Mouse (Mus musculus) hindbrain, embryonic 12.5 days (tissue): Measurements from ENCODE around the gene Cytl1. TPM values are rescaled to one million over a fixed set of nuclear protein-coding genes. Genes with fewer than 3 reads are reported as not detected.
A peak's percentile ranks its signal among the peaks of the same experiment; 100 is the strongest.

ENCODE experiments used
- ATAC-seq: fragments of 200-750 bp; cut with Nextera tagmentation; 2 replicates; pipeline ENCODE4 v1.8.0; 2017; ENCODE audit warnings: moderate TSS enrichment; ENCODE audit not compliant: low FRiP score
- H3K27ac ChIP-seq: fragments of 300-500 bp; sonication (generic); 2 replicates; pipeline ENCODE4 v1.5.1; 2016; ENCODE audit warnings: mild to moderate bottlenecking
- H3K27me3 ChIP-seq: fragments of 300-500 bp; sonication (generic); 2 replicates; pipeline ENCODE4 v1.6.1; 2016; ENCODE audit warnings: mild to moderate bottlenecking
- H3K36me3 ChIP-seq: fragments of 300-500 bp; sonication (generic); 2 replicates; pipeline ENCODE4 v1.6.1; 2016; ENCODE audit warnings: mild to moderate bottlenecking
- H3K4me1 ChIP-seq: fragments of 300-500 bp; sonication (generic); 2 replicates; pipeline ENCODE4 v1.6.1; 2016
- H3K4me2 ChIP-seq: fragments of 300-500 bp; sonication (generic); replicated peaks from 2 replicates; pipeline ENCODE4 v1.6.1; 2016; ENCODE audit warnings: mild to moderate bottlenecking
- H3K4me3 ChIP-seq: fragments of 300-500 bp; sonication (generic); 2 replicates; pipeline ENCODE4 v1.5.1; 2016; ENCODE audit warnings: mild to moderate bottlenecking
- H3K9ac ChIP-seq: fragments of 300-500 bp; sonication (generic); 2 replicates; pipeline ENCODE4 v1.6.1; 2016; ENCODE audit warnings: mild to moderate bottlenecking, moderate library complexity
- H3K9me3 ChIP-seq: fragments of 300-500 bp; sonication (generic); replicated peaks from 2 replicates; pipeline ENCODE4 v1.6.1; 2016; ENCODE audit warnings: mild to moderate bottlenecking
- WGBS: fragments of 180-500 bp; shearing (Covaris S2); methylation state at CpG from one replicate; pipeline ENCODE4 v1.1.7; 2016; 5-methylcytosine and 5-hydroxymethylcytosine counted together
- polyA plus RNA-seq: library from polyadenylated mRNA; unstranded; fragments of >200 nt; fragmentation: Nextera tagmentation; extraction: Ambion mirVana; gene quantifications from 2 replicates; pipeline ENCODE4 v1.2.1, GENCODE M21; 2016

The Cytl1 gene
- polyA plus RNA-seq, 1 experiment from 2014 or later: 6.9 TPM

DNA sequence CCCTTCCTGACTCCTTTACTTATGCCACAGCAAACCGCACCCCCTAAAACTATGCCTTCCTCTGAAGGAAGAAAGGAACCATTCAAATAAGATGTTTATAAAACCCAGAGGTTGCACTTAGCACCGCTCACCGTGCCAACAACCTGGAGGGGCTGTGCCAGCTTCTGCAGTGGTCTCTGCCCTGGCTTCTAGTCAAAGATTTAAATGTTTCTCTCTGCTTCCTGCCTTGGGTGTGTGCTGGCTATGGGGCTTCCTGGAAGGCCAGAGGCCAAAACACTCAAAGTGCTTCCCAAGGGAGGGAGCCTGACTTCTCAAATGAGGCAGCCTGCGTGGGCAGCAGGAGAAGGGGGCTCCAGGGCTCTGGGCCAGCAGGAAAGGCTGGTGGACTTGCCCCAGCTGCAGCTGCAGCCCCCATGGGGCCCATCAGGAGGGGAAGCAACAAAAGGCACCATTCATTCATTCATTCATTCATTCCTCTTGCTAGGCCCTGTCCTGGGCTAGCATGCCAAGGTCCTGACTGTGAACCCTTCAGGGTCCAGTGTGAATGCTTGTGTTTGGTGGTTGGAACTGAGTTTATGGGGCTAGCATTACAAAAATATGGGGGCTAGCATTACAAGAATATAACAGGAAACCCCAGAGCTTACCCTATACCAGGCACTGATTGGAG, 10.0 kb upstream of the Cytl1 start:
- H3K4me1 ChIP-seq: peaks cover 4% of the 10 kb centered on the region
- no peaks in the 10 kb centered on the region for H3K36me3 ChIP-seq
- no peaks in the 10 kb centered on the region for H3K27me3 ChIP-seq
- H3K27ac ChIP-seq: no peak overlapping the region
- 63% methylated on average over 4 of the region's 4 CpGs for WGBS
- H3K4me3 ChIP-seq: no peak overlapping the region
- no peak for ATAC-seq
- no peaks in the 10 kb centered on the region for H3K9me3 ChIP-seq
- no peak overlapping the region for H3K9ac ChIP-seq
- H3K4me2 ChIP-seq: no peak overlapping the region

DNA sequence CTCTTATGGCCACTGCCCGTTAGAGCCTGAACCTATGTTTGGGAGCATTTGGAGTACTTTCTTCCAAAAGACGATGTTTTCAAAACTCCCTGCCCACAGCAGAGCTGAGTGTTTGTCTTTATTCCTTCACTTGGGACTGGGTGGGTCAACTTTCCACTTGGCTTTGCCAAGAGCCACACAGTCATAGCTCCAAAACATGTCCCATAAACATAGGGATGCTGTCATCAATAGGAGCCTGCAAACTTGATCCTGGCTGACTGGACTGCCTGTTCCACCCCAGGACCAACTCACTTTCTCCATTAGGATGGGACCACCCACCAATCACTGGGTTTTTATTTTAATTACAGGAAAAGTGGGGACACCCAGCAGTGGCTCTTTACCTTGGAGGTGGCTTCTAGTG, 4.5 kb upstream of the Cytl1 start:
- 78% methylated on average over 2 of the region's 2 CpGs for WGBS
- H3K4me1 ChIP-seq: peaks cover 6% of the 10 kb centered on the region; the same call in 1 of the 2 replicates
- H3K4me2 ChIP-seq: no peak overlapping the region
- H3K9ac ChIP-seq: no peak overlapping the region
- no peaks in the 10 kb centered on the region for H3K36me3 ChIP-seq
- H3K4me3 ChIP-seq: no peak overlapping the region
- no peak overlapping the region for H3K27ac ChIP-seq
- ATAC-seq: no peak
- 0 out of 2 replicates have a peak, but pooled peaks cover 5% of the 10 kb centered on the region for H3K9me3 ChIP-seq
- no peaks in the 10 kb centered on the region for H3K27me3 ChIP-seq

DNA sequence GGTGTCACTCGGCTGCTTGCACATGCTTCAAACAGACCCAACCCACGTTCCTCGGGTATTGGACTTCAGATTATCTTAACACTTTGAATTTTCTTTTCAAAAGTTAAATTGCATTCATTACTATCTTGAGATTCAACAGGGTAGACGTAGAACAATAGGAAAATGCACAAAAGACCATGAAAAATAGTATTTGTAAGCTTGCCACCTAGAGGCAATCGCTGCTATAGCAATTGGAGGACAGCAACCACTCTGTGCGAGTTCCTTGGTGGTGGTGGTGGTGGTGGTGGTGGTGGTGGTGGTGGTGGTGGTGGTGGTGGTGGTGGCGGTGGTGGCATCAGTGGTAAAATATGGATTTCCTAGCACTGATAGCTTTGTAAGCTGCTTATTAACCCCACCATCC, 894 bp downstream of the Cytl1 start:
- Histone ChIP-seq H3K4me2 (no peak overlapping the region), H3K4me1 (peaks cover 6% of the 10 kb centered on the region; the same call in 1 of the 2 replicates), H3K9ac (no peak overlapping the region), H3K27me3 (no peaks in the 10 kb centered on the region), H3K36me3 (no peaks in the 10 kb centered on the region), H3K4me3 (no peak overlapping the region), H3K27ac (no peak overlapping the region), H3K9me3 (0 out of 2 replicates have a peak, but pooled peaks cover 5% of the 10 kb centered on the region)
- no peak for ATAC-seq
- 58% methylated on average over 7 of the region's 7 CpGs for WGBS

DNA sequence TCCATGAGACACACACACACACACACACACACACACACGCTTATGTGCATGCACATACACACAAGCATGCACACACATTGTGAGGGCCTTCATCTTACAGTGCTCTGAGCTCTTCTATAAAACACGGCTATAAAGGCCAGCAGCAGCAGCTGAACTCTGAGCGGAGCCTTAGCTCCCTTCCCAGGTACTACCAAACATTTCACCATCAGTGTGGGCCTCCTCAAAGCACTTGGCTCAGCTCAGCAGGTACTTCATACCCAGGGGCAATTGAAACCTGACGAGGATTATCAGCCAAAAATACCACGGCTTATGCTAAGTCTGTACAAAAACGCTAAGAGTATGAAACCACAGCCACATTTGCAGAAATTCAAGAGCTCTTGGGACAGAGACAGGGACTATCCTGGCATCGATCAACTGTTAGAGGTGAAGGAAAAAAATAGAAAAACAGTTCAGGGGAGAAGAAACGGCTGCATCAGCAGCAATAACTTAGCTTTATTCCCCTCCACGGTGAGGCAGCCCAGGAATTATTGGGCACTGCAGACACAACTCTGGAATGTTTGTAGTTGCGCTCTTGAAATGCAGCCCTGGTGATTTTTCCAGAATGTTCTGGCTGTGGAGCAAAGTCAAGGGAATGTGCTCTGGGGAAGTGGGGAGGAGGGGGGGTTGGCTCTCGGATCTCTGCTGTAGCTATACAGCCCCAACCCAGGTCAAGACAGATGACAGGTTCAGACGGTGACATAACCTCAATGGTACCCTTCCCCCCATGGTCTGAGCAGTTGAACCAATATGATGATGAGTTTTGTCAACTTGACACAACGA, 8.8 kb downstream of the Cytl1 start:
- Histone ChIP-seq H3K9me3 (peaks cover 8% of the 10 kb centered on the region; the same call in 1 of the 2 replicates), H3K27ac (no peak overlapping the region), H3K27me3 (no peaks in the 10 kb centered on the region), H3K36me3 (no peaks in the 10 kb centered on the region), H3K4me2 (no peak overlapping the region), H3K4me3 (no peak overlapping the region), H3K4me1 (no peaks in the 10 kb centered on the region), H3K9ac (no peak overlapping the region)
- WGBS: 79% methylated on average over 13 of the region's 13 CpGs
- ATAC-seq: no peak

GRCm38 (mm10) chr5:37752027-37752967, 17.0 kb downstream of the Cytl1 start:
- Histone ChIP-seq H3K36me3 (no peaks in the 10 kb centered on the region), H3K9me3 (no peaks in the 10 kb centered on the region), H3K4me1 (no peaks in the 10 kb centered on the region), H3K9ac (no peak overlapping the region), H3K4me2 (no peak overlapping the region), H3K27ac (no peak overlapping the region), H3K27me3 (no peaks in the 10 kb centered on the region; the same call in 1 of the 2 replicates), H3K4me3 (no peak overlapping the region)
- peak; percentile 80 for ATAC-seq
- 60% methylated on average over 8 of the region's 8 CpGs for WGBS

DNA sequence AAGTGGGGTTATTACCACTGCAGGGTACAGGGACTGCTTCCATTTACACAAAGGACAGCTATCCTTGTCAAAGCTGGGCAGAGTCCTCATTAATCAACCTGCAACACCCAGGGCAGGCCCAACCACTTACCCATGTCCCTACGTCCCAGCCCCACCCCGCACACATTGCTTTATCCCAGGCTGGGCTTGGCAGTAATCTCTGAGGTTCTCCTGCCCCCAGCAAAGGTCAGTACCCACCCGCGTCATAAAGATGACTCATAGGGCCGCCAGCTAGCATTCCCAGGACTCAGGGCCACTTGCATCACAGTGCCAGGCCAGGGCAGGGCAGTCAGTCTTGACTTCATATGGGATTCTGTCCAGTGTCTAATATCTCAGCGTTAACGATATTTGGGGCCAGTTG, 18.0 kb downstream of the Cytl1 start:
- 79% methylated on average over 7 of the region's 7 CpGs for WGBS
- Histone ChIP-seq H3K4me1 (no peaks in the 10 kb centered on the region), H3K9ac (no peak overlapping the region), H3K4me3 (no peak overlapping the region), H3K27me3 (no peaks in the 10 kb centered on the region; the same call in 1 of the 2 replicates), H3K27ac (no peak overlapping the region), H3K4me2 (no peak overlapping the region), H3K36me3 (no peaks in the 10 kb centered on the region), H3K9me3 (no peaks in the 10 kb centered on the region)
- ATAC-seq: no peak

DNA sequence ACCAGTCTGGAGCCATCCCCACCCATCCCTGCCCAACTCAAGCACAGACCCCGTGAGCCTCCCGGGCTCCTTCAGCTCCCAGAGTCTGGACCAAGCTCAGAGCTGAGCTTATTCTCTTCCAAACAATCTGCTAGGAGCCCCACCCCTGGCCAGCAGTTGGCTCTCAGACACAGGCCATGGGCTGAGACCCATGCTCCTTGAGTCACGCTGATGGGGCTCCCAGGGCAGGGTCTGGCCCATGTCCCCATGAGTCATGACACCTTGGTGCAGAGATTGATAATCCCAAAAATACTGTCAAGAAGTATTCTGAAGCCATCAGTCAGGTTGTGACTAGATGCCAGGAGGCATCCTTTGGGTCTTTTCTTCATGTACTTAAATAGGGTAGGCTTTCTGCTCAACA, 26.7 kb downstream of the Cytl1 start:
- H3K4me3 ChIP-seq: no peak overlapping the region
- H3K4me1 ChIP-seq: 0 out of 2 replicates have a peak, but pooled peaks cover 2% of the 10 kb centered on the region
- H3K4me2 ChIP-seq: no peak overlapping the region
- no peaks in the 10 kb centered on the region for H3K36me3 ChIP-seq
- no peak overlapping the region for H3K27ac ChIP-seq
- no peaks in the 10 kb centered on the region for H3K9me3 ChIP-seq
- no peak overlapping the region for H3K9ac ChIP-seq
- H3K27me3 ChIP-seq: peaks cover 8% of the 10 kb centered on the region; the same call in 1 of the 2 replicates
- WGBS: 94% methylated on average over 3 of the region's 3 CpGs
- no peak for ATAC-seq

DNA sequence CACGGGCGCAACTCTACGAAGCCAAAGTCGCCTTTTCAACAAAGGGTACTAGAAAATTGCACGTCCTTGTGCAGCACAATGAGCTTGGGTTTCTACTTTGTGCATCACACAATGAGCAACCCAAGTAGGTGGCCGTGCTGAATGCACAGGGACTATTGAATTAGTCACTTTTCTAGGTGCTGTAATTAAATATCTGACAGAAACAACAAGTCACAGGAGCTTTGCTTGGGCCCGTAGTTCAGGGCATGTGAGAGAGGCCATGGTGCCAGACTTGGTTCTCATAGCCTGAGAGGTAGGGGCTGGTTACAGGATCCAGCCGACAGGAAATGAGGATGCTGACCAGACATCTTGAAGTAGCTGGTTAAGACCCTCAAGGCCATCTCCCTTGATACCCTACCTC, 30.5 kb downstream of the Cytl1 start:
- Histone ChIP-seq H3K9me3 (no peaks in the 10 kb centered on the region), H3K4me2 (no peak overlapping the region), H3K9ac (no peak overlapping the region), H3K27ac (no peak overlapping the region), H3K4me1 (0 out of 2 replicates have a peak, but pooled peaks cover 2% of the 10 kb centered on the region), H3K4me3 (no peak overlapping the region), H3K27me3 (peaks cover 11% of the 10 kb centered on the region; the same call in 1 of the 2 replicates), H3K36me3 (no peaks in the 10 kb centered on the region)
- ATAC-seq: no peak
- 27% methylated on average over 8 of the region's 8 CpGs for WGBS

DNA sequence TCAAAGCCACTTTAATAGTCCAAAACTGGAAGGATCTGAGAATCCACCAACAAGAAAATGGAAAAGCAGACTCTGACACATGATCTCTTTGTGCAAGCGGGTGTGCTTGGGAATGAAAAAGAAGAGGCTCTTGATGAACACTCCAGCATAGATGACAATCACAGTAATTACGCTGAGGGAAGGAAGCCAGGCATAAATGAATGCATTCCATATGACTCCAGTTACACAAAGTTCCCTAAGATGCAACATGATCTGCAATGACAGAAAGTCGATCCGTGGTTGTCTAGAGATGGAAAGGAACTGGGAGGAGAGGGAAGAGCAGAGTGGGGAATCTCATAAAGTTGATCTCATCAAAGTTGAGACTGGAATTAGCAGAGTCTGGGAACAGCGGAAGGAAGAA, 31.9 kb downstream of the Cytl1 start:
- Histone ChIP-seq H3K27ac (no peak overlapping the region), H3K27me3 (peaks cover 11% of the 10 kb centered on the region; the same call in 1 of the 2 replicates), H3K4me2 (no peak overlapping the region), H3K4me1 (0 out of 2 replicates have a peak, but pooled peaks cover 2% of the 10 kb centered on the region), H3K36me3 (no peaks in the 10 kb centered on the region), H3K9me3 (no peaks in the 10 kb centered on the region), H3K9ac (no peak overlapping the region), H3K4me3 (no peak overlapping the region)
- no peak for ATAC-seq
- WGBS: 72% methylated on average over 5 of the region's 5 CpGs

DNA sequence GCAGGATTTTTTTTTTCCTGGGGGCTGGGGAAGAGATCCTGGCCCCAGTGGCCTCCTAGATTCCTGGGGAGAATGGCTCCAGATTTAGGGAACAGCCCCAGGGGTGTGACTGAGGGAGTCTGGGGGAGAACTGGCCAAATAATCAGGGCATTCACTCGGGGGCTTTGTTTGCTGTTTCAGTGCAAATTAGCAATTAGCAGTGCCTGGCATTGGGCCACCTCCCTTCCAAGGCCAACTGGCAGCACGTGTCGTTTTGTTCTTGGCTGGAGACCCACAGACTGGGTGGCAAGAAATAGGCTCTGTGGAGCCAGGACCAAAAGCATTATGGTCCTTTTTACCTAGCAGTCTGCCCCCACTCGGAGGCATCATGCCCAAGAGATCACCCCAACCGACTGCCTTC, 33.7 kb downstream of the Cytl1 start:
- no peak overlapping the region for H3K4me3 ChIP-seq
- 0 out of 2 replicates have a peak, but pooled peaks cover 2% of the 10 kb centered on the region for H3K4me1 ChIP-seq
- 10% methylated on average over 5 of the region's 5 CpGs for WGBS
- H3K27me3 ChIP-seq: peaks cover 11% of the 10 kb centered on the region; the same call in 1 of the 2 replicates
- H3K27ac ChIP-seq: no peak overlapping the region
- ATAC-seq: peak; percentile 61
- no peak overlapping the region for H3K9ac ChIP-seq
- no peaks in the 10 kb centered on the region for H3K36me3 ChIP-seq
- no peaks in the 10 kb centered on the region for H3K9me3 ChIP-seq
- no peak overlapping the region for H3K4me2 ChIP-seq

DNA sequence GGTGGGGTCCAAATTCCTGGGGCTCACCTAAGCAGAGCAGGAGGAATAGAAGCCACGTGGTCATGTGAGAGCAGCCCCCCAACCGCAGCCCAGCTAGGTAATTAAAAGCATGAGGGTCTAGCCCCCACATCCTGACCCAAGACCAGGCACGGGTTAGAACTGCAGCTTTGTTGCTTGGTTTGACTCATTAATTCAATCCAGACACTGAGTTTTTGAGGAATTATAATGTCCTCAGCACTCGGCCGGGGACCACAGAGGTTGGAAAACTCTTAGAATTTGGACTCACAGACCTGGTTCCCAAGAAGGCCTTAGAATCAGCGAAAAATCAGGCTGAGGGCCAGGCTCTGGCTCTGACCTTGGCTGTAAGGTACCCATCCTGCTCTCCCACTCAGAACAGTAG, 35.6 kb downstream of the Cytl1 start:
- Histone ChIP-seq H3K4me3 (no peak overlapping the region), H3K4me1 (0 out of 2 replicates have a peak, but pooled peaks cover 1% of the 10 kb centered on the region), H3K9ac (no peak overlapping the region), H3K27ac (no peak overlapping the region), H3K4me2 (no peak overlapping the region), H3K9me3 (no peaks in the 10 kb centered on the region), H3K27me3 (peaks cover 11% of the 10 kb centered on the region; the same call in 1 of the 2 replicates), H3K36me3 (no peaks in the 10 kb centered on the region)
- ATAC-seq: no peak
- WGBS: 80% methylated on average over 6 of the region's 6 CpGs

GRCm38 (mm10) chr5:37774011-37774410, 38.7 kb downstream of the Cytl1 start:
- no peak overlapping the region for H3K4me2 ChIP-seq
- no peaks in the 10 kb centered on the region for H3K4me1 ChIP-seq
- H3K27ac ChIP-seq: no peak overlapping the region
- H3K27me3 ChIP-seq: no peaks in the 10 kb centered on the region
- H3K36me3 ChIP-seq: no peaks in the 10 kb centered on the region
- no peaks in the 10 kb centered on the region for H3K9me3 ChIP-seq
- ATAC-seq: no peak
- H3K9ac ChIP-seq: no peak overlapping the region
- no peak overlapping the region for H3K4me3 ChIP-seq
- 72% methylated on average over 4 of the region's 4 CpGs for WGBS
